Mouse (Mus musculus): Measurements from ENCODE around the gene Fam20a.

DNA sequence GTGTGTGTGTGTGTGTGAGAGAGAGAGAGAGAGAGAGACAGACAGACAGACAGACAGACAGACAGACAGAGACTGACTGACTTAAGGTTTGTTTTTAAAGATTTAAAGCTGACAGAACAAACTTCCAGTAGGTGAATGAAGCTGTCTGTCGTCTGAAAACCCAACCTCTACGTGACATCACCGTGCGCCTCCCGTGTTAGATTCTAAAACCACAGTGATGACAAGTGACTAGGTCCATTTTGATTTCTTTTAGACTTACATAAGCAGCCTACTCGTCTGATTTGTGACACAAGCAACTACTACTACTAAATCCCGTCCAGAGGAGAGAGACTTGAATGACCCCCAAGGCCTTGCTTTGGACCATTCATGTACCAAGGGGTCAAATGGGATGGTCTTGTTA lies 48.3 kb downstream of the Fam20a start:
- TF ChIP-seq CTCF (IDR thresholded peaks at IDR 0.05; ENCODE audit: low read depth) (no peak), EP300 (IDR thresholded peaks at IDR 0.05; ENCODE audit: low read depth) (no peak)

Data from liver, postnatal 0 days (tissue).